11 mouse cellular contexts compared by ENCODE assay signal in genomic region chr11:61142941-61143530, GRCm38 (mm10). TPM values are rescaled to one million over a fixed set of nuclear protein-coding genes. Genes with fewer than 3 reads are reported as not detected.
DNase-seq lines count a peak whose midpoint lies in the region; ATAC-seq and TF ChIP-seq lines count a peak whose summit lies in the region.
"Had no signal": no experiment of that assay in that cellular context is flagged by ENCODE, and none has a peak within 500 bp of the region (broad histone marks: within the 10 kb centered on the region; RNA-seq: fewer than 3 reads in every experiment).

No protein-coding gene starts in this region.

- H3K4me2 ChIP-seq in intestine, embryonic 16.5 days (ENCODE audit: low read depth, low read length): no peak overlapping the region
- H3K4me2 ChIP-seq in intestine, postnatal 0 days (replicated peaks; ENCODE audit: low read depth): no peak overlapping the region
- H3K4me2 ChIP-seq: hindbrain, embryonic 13.5 days had no signal

- H3K4me1 ChIP-seq in intestine, embryonic 16.5 days (ENCODE audit: control insufficient read depth, insufficient read depth, low read length): peaks cover 10% of the 10 kb centered on the region; the same call in 1 of the 2 replicates
- H3K4me1 ChIP-seq in intestine, postnatal 0 days (replicated peaks; ENCODE audit: control insufficient read depth, insufficient read depth, low read length): peaks cover 7% of the 10 kb centered on the region; the same call in 1 of the 2 replicates
- no peaks in the 10 kb centered on the region; the same call in 1 of the 2 replicates for H3K4me1 ChIP-seq in bone marrow, adult 2 months (ENCODE audit: control insufficient read depth, insufficient read depth, low read length)
- H3K4me1 ChIP-seq in lung, adult 2 months (ENCODE audit: control insufficient read depth, insufficient read depth, low read length): peaks cover 6% of the 10 kb centered on the region; the same call in 1 of the 2 replicates

- no peak overlapping the region for H3K27ac ChIP-seq in intestine, embryonic 16.5 days (ENCODE audit: low read length)
- no peak overlapping the region for H3K27ac ChIP-seq in intestine, postnatal 0 days (ENCODE audit: low read depth, low read length)
- H3K27ac ChIP-seq in bone marrow, adult 2 months (ENCODE audit: control insufficient read depth, insufficient read depth, low read depth, low read length, poor library complexity): peak overlapping the region; percentile 2
- H3K27ac ChIP-seq: hindbrain, embryonic 13.5 days had no signal

- no peaks in the 10 kb centered on the region for H3K9me3 ChIP-seq in intestine, embryonic 16.5 days (ENCODE audit: control insufficient read depth, low read length)
- H3K9me3 ChIP-seq in intestine, postnatal 0 days (ENCODE audit: control insufficient read depth): no peaks in the 10 kb centered on the region
- H3K9me3 ChIP-seq: hindbrain, embryonic 13.5 days had no signal

- DNase-seq in lung, adult 2 months: no peak
- no peak for DNase-seq in layer of hippocampus, adult 18-20 months (ENCODE audit: low spot score in 2 of 2)
- DNase-seq: gastrocnemius, postnatal 10 days; retina, postnatal 1 day had no signal

- no peak for ATAC-seq in intestine, embryonic 16.5 days
- no peak for ATAC-seq in intestine, postnatal 0 days
- peak; percentile 16 for ATAC-seq in megakaryocyte progenitor cell, adult 5-6 weeks (replicated peaks; ENCODE audit: poor library complexity)
- no peak for ATAC-seq in activated CD4-positive, CD25-positive, alpha-beta regulatory T cell, adult 4 months
- ATAC-seq in monocyte, adult 5-6 weeks (replicated peaks; ENCODE audit: insufficient number of reproducible peaks, low FRiP score, low TSS enrichment, poor library complexity, severe bottlenecking): no peak

- H3K9ac ChIP-seq in intestine, embryonic 16.5 days (ENCODE audit: low read depth, low read length): no peak overlapping the region
- H3K9ac ChIP-seq in intestine, postnatal 0 days (ENCODE audit: low read depth, low read length): no peak overlapping the region
- H3K9ac ChIP-seq: hindbrain, embryonic 13.5 days had no signal

- H3K27me3 ChIP-seq in intestine, embryonic 16.5 days (replicated peaks; ENCODE audit: control insufficient read depth, insufficient read depth, low read length): 0 out of 2 replicates have a peak, but pooled peaks cover 4% of the 10 kb centered on the region
- H3K27me3 ChIP-seq in intestine, postnatal 0 days (replicated peaks; ENCODE audit: control insufficient read depth, insufficient read depth, low read length): peaks cover 5% of the 10 kb centered on the region; the same call in 1 of the 2 replicates

- 60% methylated on average over 6 of the region's 6 CpGs for WGBS in intestine, embryonic 16.5 days
- 63% methylated on average over 6 of the region's 6 CpGs for WGBS in intestine, postnatal 0 days
- 5% methylated on average over 6 of the region's 6 CpGs for WGBS in bone marrow, adult 2 months
- WGBS in lung, adult 2 months: 42% methylated on average over 6 of the region's 6 CpGs

- TF ChIP-seq CTCF in intestine, postnatal 0 days (IDR thresholded peaks at IDR 0.05; ENCODE audit: low read depth): no peak
- no peak for TF ChIP-seq CTCF in bone marrow, adult 2 months (IDR thresholded peaks at IDR 0.05; ENCODE audit: control insufficient read depth, insufficient read depth, low read length)
- no peak for TF ChIP-seq CTCF in lung, adult 2 months (IDR thresholded peaks at IDR 0.05; ENCODE audit: insufficient read depth, low read length)

- no peak for TF ChIP-seq POLR2A in bone marrow, adult 2 months (IDR thresholded peaks at IDR 0.05; ENCODE audit: borderline replicate concordance, control insufficient read depth, low read depth, low read length)
- no peak for TF ChIP-seq POLR2A in lung, adult 2 months (IDR thresholded peaks at IDR 0.05; ENCODE audit: borderline replicate concordance, extremely low read depth, low read depth, low read length)

- H3K4me3 ChIP-seq in intestine, embryonic 16.5 days (ENCODE audit: low read length): 0 out of 2 replicates have a peak overlapping the region, but pooled peaks have one; percentile 2
- no peak overlapping the region for H3K4me3 ChIP-seq in intestine, postnatal 0 days (ENCODE audit: low read depth, low read length)
- peak overlapping the region; percentile 79 for H3K4me3 ChIP-seq in bone marrow, adult 2 months (replicated peaks; ENCODE audit: control insufficient read depth, low read depth, low read length)
- H3K4me3 ChIP-seq in lung, adult 2 months (replicated peaks; ENCODE audit: extremely low read depth, low read depth, low read length): peak overlapping the region; percentile 39
- H3K4me3 ChIP-seq: hindbrain, embryonic 13.5 days had no signal

- no peaks in the 10 kb centered on the region for H3K36me3 ChIP-seq in intestine, embryonic 16.5 days (ENCODE audit: control insufficient read depth, insufficient read depth, low read length)
- H3K36me3 ChIP-seq in intestine, postnatal 0 days (ENCODE audit: control insufficient read depth, insufficient read depth): no peaks in the 10 kb centered on the region
- H3K36me3 ChIP-seq: hindbrain, embryonic 13.5 days had no signal

RNA-seq across cellular contexts. Expression of gene Tnfrsf13b, which starts 16.5 kb away (rescaled TPM):
- polyA plus RNA-seq in intestine, embryonic 16.5 days (2015; fragmentation: Nextera tagmentation; extraction: Ambion mirVana): 1.8 and 2.5 TPM in 2 replicates
- polyA plus RNA-seq in intestine, postnatal 0 days (2015; fragmentation: Nextera tagmentation; extraction: Ambion mirVana): 1.8 and 2.3 TPM in 2 replicates
- polyA plus RNA-seq in bone marrow, adult 2 months (2011; ENCODE audit: insufficient read depth, insufficient read length, low replicate concordance, missing spikeins): 11.5 and 21.8 TPM in 2 replicates
- polyA plus RNA-seq in lung, adult 2 months (2012; rRNA removed): 26.2 and 26.4 TPM in 2 replicates
- total RNA-seq in megakaryocyte progenitor cell, adult 5-6 weeks (2015): 39.9 and 42.4 TPM in 2 replicates
- total RNA-seq in megakaryocyte progenitor cell, adult 5-6 weeks (2017): 55.3 and 64.2 TPM in 2 replicates
- polyA plus RNA-seq in activated CD4-positive, CD25-positive, alpha-beta regulatory T cell, adult 4 months (2017; shearing (Covaris generic)): 10 to 100 TPM; 59.6 to 72.1 TPM
- 39.9 to 75.6 TPM (median 53.5 TPM) in 3 replicates for total RNA-seq in monocyte, adult 5-6 weeks (2017)
- under 1 TPM; 0.67 to 0.79 TPM for total RNA-seq in layer of hippocampus, adult 18-20 months (2021)

RNA-seq across cellular contexts. Expression of gene Usp22, which starts 31.8 kb away (rescaled TPM):
- polyA plus RNA-seq in intestine, embryonic 16.5 days (2015; fragmentation: Nextera tagmentation; extraction: Ambion mirVana): 72.5 and 80.2 TPM in 2 replicates
- 26.3 and 27.0 TPM in 2 replicates for polyA plus RNA-seq in intestine, postnatal 0 days (2015; fragmentation: Nextera tagmentation; extraction: Ambion mirVana)
- 4.0 and 14.2 TPM in 2 replicates for polyA plus RNA-seq in bone marrow, adult 2 months (2011; ENCODE audit: insufficient read depth, insufficient read length, low replicate concordance, missing spikeins)
- polyA plus RNA-seq in lung, adult 2 months (2012; rRNA removed): 37.6 and 43.6 TPM in 2 replicates
- total RNA-seq in megakaryocyte progenitor cell, adult 5-6 weeks (2015): 32.3 and 36.1 TPM in 2 replicates
- total RNA-seq in megakaryocyte progenitor cell, adult 5-6 weeks (2017): 54.1 and 79.4 TPM in 2 replicates
- polyA plus RNA-seq in activated CD4-positive, CD25-positive, alpha-beta regulatory T cell, adult 4 months (2017; shearing (Covaris generic)): 10 to 100 TPM; 11.4 to 12.5 TPM
- 40.7 to 65.8 TPM (median 44.4 TPM) in 3 replicates for total RNA-seq in monocyte, adult 5-6 weeks (2017)
- 100 to 1,000 TPM; 207 to 209 TPM for total RNA-seq in layer of hippocampus, adult 18-20 months (2021)
